Mouse (Mus musculus) brown adipose tissue, adult 24 weeks (tissue): ENCODE measurements at regions not wholly inside any gene's neighbourhood (a gene's known extent, or its start where the extent isn't known, plus 50 kb on each side); places are given as distances from the start of the nearest gene placed in this dataset.

Experiments used
- H3K27ac ChIP-seq: fragments of 200-500 bp; replicated peaks from 2 replicates; pipeline ENCODE4 v1.5.1; 2012; ENCODE audit warnings: low read depth, mild to moderate bottlenecking, low read length
- H3K4me1 ChIP-seq: fragments of 200-500 bp; 2 replicates; pipeline ENCODE4 v1.6.1; 2012; ENCODE audit warnings: low read length, mixed read lengths; ENCODE audit not compliant: control insufficient read depth, insufficient read depth, insufficient read length
- H3K4me3 ChIP-seq: fragments of 200-500 bp; 2 replicates; pipeline ENCODE4 v1.5.1; 2012; ENCODE audit warnings: low read depth, mild to moderate bottlenecking, low read length, moderate library complexity; ENCODE audit not compliant: insufficient read depth

DNA sequence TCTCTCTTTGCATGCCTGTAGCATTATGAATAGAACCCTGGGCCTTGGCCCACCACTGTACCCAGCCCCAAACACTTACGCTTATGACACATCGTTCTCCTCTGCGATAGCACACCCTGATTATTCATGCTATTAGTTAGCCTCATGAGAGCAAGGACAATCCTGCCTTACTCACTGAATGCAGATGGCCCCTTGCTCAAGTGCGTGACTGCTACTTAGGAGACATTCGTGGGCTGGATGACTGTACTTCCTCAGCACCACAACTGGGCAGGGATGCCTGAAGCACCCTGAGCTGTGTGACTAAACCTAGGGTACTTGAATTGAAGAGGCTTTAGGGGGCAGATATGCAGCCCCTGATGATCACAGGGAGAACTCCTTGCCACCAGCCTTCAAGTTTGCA is 204.4 kb upstream of the Nlrp1b start:
- no peaks in the 10 kb centered on the region for H3K4me1 ChIP-seq
- H3K4me3 ChIP-seq: no peak overlapping the region
- no peak overlapping the region for H3K27ac ChIP-seq

DNA sequence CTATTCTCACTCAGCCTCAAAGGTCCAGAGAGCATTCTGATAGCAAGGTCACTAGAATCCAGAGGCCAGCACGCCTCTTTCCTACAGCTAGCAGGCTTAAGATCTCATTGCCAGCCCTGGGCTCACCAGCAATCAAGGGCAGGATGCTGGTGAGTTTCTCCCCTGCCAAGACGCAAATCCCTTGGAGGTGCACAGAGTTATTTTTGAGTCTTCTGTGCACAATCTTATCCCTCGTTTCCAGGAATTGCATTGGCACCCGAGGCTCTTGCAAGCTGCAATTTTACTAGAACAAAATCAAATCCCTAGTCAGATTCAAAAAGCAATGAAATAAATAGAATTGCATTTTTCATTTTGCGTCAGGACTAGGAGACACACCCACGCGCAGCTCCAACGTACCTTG is 205.2 kb upstream of the Nlrp1b start:
- no peaks in the 10 kb centered on the region for H3K4me1 ChIP-seq
- H3K4me3 ChIP-seq: no peak overlapping the region
- no peak overlapping the region for H3K27ac ChIP-seq

DNA sequence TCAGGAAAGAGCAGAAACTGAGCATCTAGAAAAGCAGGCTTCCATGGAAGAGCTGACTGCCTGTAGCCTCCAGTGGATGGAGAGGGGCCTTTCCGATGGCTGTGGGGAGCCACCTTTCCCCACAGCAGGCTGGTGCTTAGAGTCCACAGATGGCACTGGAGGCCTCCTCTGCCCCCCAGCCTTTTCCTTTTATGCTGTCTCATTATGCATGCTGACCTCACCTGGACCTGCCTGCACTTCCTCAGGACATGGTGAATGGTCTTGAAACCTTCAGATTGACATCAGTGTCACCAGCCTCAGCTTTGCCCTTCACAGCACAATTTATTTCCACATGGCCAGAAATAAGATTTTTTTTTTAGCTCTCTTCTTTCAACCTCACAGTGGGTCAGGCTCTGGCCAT is 205.8 kb upstream of the Nlrp1b start:
- Histone ChIP-seq H3K27ac (no peak overlapping the region), H3K4me3 (no peak overlapping the region), H3K4me1 (no peaks in the 10 kb centered on the region)

DNA sequence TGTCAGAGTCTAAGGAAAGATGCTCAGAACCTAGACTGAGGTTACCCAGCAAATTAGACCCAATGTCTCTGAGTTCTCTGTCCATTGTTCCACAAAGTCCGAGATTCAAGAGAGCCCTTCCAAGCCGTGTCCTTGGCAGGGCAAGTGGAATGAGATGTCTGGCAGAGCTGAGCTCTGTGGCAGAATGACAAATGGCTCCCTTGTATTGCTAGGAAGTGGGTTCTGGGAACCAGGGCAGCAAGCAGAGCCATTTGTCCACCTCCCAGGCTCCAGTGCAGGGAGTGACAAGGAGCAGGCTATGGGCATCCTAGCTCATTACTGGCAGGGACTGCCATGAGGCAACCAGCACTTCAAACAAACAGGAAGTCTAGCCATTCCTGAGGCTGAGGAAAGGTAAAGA is 206.3 kb upstream of the Nlrp1b start:
- no peaks in the 10 kb centered on the region for H3K4me1 ChIP-seq
- no peak overlapping the region for H3K4me3 ChIP-seq
- no peak overlapping the region for H3K27ac ChIP-seq

DNA sequence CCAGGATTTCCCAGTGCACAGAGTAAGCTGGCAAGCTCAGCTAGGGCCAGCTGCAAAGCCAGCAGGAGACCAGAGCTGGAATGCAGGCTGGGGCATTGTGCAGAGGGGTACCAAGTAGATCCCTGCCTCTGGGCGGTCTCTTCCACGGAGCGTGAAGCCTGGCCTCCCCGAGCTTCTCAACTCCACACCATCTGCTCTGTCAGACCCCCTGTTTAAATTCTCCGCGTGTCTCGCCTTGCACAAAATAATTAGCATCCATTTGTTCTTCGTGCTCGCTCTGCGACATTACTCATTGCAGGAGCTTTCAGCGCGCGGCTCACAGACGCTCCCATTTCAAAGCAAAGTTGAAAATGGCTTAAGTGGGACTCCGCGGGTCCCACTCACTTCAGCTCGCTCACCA is 209.3 kb upstream of the Nlrp1b start:
- Histone ChIP-seq H3K4me3 (no peak overlapping the region), H3K4me1 (no peaks in the 10 kb centered on the region), H3K27ac (no peak overlapping the region)

DNA sequence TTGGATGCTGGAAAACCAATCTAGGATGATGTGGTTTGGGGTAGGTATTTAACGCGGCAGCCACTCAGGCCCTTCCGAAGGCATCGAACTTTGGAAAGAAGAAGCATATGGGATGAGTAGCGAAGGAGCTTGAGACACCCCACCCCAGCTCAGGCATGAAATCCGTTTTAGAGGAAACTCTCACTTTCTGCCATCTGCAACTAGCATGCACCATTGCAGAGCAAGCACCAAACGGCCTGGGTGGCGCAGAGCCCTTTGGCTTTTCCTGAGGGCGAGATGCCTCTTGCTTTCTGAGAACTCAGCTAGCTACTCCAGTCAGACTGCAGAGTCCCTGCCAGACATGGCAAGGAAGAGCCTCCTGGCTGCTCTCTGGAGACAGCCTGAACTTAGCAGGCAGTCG is 209.9 kb upstream of the Nlrp1b start:
- Histone ChIP-seq H3K27ac (no peak overlapping the region), H3K4me1 (no peaks in the 10 kb centered on the region), H3K4me3 (no peak overlapping the region)

DNA sequence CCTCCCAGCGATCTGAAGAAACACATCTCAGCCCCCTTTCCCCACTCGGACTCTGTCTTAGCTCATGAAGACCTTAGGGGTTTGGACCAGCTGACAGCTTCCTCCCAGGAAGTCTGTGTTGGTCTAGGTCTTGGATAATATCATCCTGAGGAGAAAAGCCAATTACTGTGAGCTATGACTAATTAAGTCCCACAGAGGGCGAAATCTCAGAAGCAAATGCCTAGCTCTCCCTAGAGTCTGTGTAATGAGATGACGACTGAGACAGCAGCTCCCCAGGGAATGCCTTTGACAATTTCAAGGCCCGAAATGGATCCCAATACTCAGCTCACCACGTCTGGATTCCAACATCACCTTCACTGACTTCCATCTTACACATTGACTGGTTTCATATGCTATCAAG is 213.5 kb upstream of the Nlrp1b start:
- Histone ChIP-seq H3K4me1 (0 out of 2 replicates have a peak, but pooled peaks cover 2% of the 10 kb centered on the region), H3K4me3 (no peak overlapping the region), H3K27ac (no peak overlapping the region)

DNA sequence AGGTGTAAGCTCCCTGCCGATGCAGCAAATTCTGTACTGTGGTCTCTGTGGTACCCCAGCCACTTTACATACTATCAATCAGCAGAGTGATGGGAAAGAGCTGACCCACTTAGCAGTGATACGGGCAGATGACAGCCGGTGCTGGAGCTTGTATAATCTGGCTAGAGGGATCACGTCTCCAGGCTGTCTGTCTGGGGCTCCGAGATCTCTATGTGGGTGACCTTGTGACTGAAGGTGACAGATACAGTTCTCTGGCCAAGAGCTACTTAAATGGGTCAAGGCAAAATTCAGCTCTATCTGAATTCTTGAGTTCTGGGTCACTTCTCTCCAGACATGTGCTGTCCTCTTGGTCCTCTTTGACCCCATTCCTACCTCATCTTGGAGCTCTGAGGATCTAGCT is 216.1 kb upstream of the Nlrp1b start:
- no peak overlapping the region for H3K4me3 ChIP-seq
- no peak overlapping the region for H3K27ac ChIP-seq
- H3K4me1 ChIP-seq: 0 out of 2 replicates have a peak, but pooled peaks cover 2% of the 10 kb centered on the region

DNA sequence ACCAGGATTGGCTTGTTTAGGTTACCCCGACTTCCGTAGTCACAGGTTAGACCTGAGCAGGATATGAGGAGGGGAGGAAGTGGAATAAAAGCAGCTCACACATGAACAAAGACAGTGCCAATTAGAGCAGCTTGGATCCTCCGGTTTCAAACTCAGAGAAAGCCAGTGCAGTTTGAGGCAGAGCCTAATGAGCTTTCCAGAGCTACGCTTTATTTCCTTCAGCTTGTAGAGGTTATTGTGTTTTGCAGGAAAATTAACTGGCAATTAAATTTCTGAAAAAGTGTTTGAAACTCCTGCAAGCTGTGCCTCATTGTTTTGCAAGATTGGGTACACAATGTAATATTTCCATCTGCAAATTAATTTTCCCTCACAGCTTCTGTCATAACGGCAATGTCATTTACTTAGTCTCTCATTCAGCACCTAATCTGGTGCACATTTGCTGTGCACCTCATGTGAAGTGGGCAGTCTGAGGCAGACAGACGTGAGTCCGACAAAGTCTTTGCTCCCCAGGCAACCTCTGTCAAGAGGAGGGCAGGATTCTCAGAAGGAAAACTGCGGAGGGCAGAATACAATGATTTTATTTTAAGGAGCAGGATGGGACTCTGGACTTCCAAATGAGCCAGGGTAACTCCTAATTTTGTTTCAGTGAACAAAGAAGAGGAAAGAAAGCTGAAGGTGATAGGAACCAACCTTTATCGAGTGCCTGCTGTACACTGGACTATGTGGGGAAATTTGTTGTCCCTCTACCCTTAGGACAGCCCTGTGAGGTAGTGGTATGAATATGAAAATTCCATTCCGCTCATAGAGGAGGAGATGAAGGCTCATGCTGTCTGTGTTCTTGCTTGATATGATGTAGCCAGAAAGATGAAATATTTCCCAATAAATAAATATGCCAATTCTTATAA is 217.6 kb upstream of the Nlrp1b start:
- Histone ChIP-seq H3K4me3 (no peak overlapping the region), H3K27ac (no peak overlapping the region; the same call in 1 of the 2 replicates), H3K4me1 (0 out of 2 replicates have a peak, but pooled peaks cover 2% of the 10 kb centered on the region)

DNA sequence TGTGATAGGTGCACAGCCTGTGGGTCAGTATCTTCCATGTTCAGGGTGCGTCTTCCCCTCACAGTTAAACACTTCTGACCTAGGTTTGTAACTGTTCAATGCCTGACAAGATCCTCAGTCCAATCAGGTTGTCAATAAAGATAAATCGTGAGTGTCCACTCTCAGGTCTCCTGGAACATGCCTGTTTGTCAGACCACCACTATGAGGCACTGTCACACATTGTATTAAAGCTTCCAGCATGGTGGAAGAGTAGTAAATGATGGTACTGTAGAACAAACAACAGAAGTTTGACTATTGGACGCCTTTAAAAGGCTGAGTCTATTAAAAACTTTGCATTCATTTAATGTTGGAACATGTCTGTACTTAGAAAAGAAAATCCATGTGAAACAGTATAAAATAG is 249.6 kb upstream of the Nlrp1b start:
- H3K4me1 ChIP-seq: no peaks in the 10 kb centered on the region
- H3K4me3 ChIP-seq: no peak overlapping the region
- no peak overlapping the region for H3K27ac ChIP-seq

DNA sequence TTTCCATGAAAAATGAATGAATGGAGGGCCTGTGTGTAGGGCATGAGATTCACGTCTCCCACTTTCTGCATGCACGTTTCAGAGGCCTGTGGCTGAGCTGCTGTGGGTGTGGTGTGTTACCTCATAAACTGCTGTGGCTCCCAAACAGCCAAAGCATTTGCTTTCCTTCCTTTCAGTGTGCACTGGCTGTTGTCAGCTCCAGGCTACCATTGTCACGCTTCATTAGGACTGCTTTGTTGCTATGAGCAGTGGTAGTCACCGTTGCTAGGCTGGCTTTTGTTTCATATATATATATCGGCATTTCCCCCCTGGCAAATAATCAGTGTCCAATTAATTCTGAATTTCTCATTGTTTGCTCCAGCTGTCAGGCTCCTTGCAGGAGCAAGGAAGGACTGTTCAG is 251.9 kb upstream of the Wscd1 start:
- Histone ChIP-seq H3K27ac (no peak overlapping the region), H3K4me3 (no peak overlapping the region), H3K4me1 (no peaks in the 10 kb centered on the region)

DNA sequence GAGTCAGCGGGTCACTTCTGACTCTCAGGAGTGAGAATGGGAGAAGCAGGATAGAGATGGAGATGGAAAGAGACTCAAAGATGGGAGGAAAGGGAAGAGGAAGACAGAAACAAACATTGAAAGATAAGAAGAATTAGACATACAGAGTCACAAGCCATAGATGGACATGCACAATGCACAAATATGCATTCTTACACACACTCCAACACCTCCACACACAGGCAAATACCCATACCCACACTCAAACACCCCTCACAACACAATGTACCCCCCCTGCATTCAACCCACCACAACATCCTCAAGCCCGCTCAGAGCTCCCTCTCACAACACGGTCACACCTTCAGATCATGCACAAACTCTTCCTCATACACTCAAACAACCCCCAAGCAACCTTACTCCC is 251.4 kb upstream of the Wscd1 start:
- no peaks in the 10 kb centered on the region for H3K4me1 ChIP-seq
- no peak overlapping the region for H3K27ac ChIP-seq
- H3K4me3 ChIP-seq: no peak overlapping the region

DNA sequence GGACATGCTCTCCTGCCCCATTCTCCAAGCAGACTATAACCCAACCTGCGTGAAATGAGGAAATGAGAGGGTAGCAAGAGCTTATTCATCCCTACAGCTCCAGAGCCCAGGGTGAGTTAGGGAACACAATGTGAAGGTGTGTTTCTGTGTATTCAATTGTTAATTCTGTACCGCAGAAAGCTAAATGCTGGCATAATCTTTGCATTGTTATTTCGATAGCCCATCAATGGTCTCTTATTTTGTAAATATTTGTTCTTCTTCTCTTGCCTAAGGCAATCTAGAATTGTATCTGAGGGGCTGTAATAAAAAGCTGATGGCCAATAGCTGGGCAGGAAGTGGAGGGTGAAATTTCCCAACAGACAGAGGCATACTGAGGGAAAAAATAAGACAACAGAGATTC is 247.6 kb upstream of the Wscd1 start:
- no peaks in the 10 kb centered on the region for H3K4me1 ChIP-seq
- H3K4me3 ChIP-seq: no peak overlapping the region
- H3K27ac ChIP-seq: no peak overlapping the region

DNA sequence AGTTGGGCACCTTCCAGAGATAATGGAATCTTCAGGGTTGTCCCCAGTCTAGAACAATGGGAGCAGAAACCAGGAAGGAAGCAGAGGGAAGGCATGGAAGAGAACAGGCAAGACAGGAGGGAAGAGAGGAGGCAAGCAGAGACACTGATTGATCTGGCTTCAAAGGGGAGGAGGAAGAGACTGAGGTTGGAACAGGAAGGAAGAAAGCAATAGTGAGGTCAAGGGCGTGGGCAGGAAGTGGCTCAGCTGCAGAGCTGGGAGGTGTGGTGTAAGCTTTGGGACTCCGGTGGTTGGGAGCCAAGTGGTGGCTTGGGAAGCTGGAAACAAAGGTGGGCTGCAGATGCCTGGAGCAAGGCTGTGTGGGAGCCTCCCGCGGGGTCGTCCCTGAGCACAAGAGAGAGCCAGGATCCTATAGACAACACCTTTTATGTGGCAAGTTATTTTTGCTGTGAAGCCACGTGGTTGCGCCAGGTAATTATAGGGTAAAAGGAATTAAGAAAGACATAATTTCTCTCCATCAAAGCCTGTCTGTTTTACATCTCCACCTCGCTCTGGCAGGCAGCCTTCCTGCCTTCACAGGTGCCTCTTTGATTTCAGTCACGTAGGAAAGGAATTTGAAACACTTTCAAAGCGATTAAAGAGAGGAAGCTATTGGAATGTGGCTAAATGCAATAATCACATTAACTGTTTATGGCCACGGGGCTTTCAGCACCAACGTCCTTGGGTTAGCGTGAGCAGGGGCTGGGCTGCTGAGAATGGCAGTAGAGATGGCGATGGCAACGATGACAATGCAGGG is 237.3 kb upstream of the Wscd1 start:
- Histone ChIP-seq H3K4me1 (peaks cover 20% of the 10 kb centered on the region), H3K27ac (no peak overlapping the region), H3K4me3 (no peak overlapping the region)

DNA sequence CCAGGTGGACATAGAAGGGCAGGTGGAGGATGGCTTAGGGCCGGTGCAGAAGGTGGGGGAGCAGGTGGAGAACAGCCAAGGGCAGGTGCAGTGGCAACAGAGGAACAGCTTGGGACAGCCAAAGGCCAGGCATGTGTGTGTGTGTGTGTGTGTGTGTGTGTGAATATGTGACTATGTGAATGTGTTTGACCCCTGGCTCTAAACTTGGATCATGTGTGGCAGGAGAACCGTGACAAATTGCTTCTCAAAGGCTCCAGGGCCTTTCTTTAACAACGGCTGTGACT is 236.7 kb upstream of the Wscd1 start:
- peaks cover 20% of the 10 kb centered on the region for H3K4me1 ChIP-seq
- no peak overlapping the region for H3K4me3 ChIP-seq
- H3K27ac ChIP-seq: no peak overlapping the region

DNA sequence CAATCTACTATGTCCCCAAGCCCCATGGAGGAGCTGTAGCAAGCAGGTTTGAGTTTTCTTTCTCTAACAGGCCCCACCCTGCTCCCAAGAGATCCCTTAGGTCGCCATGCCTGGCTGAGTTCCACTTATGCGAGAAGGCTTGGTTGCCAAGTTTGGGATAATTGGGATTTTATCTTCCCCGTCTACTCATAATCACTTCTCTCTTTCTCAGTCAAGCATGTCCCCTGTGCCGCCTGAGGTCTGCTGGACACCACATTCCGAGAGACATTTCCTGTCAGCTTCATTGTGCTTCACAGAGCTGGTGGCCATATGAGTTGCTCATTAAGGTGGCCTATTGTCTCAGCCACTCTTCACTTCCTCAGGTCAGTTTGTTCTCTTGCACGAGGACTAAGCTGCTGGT is 234.5 kb upstream of the Wscd1 start:
- H3K4me3 ChIP-seq: no peak overlapping the region
- 0 out of 2 replicates have a peak overlapping the region, but pooled peaks have one; percentile 42 for H3K27ac ChIP-seq
- H3K4me1 ChIP-seq: peaks cover 20% of the 10 kb centered on the region
